8 mouse cellular contexts compared by ENCODE assay signal in genomic region chr9:106159237-106159636, GRCm38 (mm10). TPM values are rescaled to one million over a fixed set of nuclear protein-coding genes. Genes with fewer than 3 reads are reported as not detected.
A peak's percentile ranks its signal among the peaks of the same experiment; 100 is the strongest.
DNase-seq lines count a peak whose midpoint lies in the region; ATAC-seq and TF ChIP-seq lines count a peak whose summit lies in the region.

No protein-coding gene starts in this region.

- H3K36me3 ChIP-seq in kidney, adult 2 months (ENCODE audit: control insufficient read depth, insufficient read depth, low read length): no peaks in the 10 kb centered on the region
- H3K36me3 ChIP-seq in embryonic facial prominence, embryonic 10.5 days (replicated peaks): no peaks in the 10 kb centered on the region
- no peaks in the 10 kb centered on the region for H3K36me3 ChIP-seq in hindbrain, postnatal 0 days (ENCODE audit: insufficient read depth, low read length)
- H3K36me3 ChIP-seq in midbrain, embryonic 15.5 days (replicated peaks): no peaks in the 10 kb centered on the region

- no peak overlapping the region for H3K9ac ChIP-seq in hindbrain, postnatal 0 days (replicated peaks; ENCODE audit: low read length)
- H3K9ac ChIP-seq in midbrain, embryonic 15.5 days: no peak overlapping the region

- peak overlapping the region; percentile 71 for H3K4me2 ChIP-seq in hindbrain, postnatal 0 days (ENCODE audit: low read depth, low read length)
- peak overlapping the region; percentile 52 for H3K4me2 ChIP-seq in midbrain, embryonic 15.5 days

- DNase-seq in kidney, adult 2 months: no peak
- no peak for DNase-seq in kidney, postnatal 36 days
- no peak for DNase-seq in embryonic facial prominence, embryonic 10.5 days (ENCODE audit: low spot score)
- DNase-seq in hindbrain, postnatal 0 days (ENCODE audit: low spot score): no peak
- DNase-seq in cerebellum, postnatal 4 days (ENCODE audit: low spot score in 2 of 2): no peak
- DNase-seq in layer of hippocampus, postnatal 25 days (ENCODE audit: extremely low spot score in 1 of 2, low spot score in 1 of 2): no peak
- DNase-seq in layer of hippocampus, adult 18-20 months (ENCODE audit: low spot score in 2 of 2): no peak

- 0 out of 2 replicates have a peak overlapping the region, but pooled peaks have one; percentile 85 for H3K27ac ChIP-seq in kidney, adult 2 months (ENCODE audit: insufficient read depth, low read depth, low read length)
- H3K27ac ChIP-seq in embryonic facial prominence, embryonic 10.5 days (replicated peaks): no peak overlapping the region
- H3K27ac ChIP-seq in hindbrain, postnatal 0 days: no peak overlapping the region
- peak overlapping the region; percentile 97 for H3K27ac ChIP-seq in midbrain, embryonic 15.5 days

- no peaks in the 10 kb centered on the region for H3K27me3 ChIP-seq in kidney, adult 2 months (replicated peaks; ENCODE audit: control insufficient read depth, insufficient read depth, low read length)
- H3K27me3 ChIP-seq in embryonic facial prominence, embryonic 10.5 days (replicated peaks; ENCODE audit: low read depth, poor library complexity, severe bottlenecking): no peaks in the 10 kb centered on the region; the same call in 1 of the 2 replicates
- H3K27me3 ChIP-seq in hindbrain, postnatal 0 days (ENCODE audit: insufficient read depth, low read length): no peaks in the 10 kb centered on the region
- H3K27me3 ChIP-seq in midbrain, embryonic 15.5 days (replicated peaks): no peaks in the 10 kb centered on the region

- ATAC-seq in hindbrain, postnatal 0 days: no peak
- no peak for ATAC-seq in midbrain, embryonic 15.5 days (replicated peaks)

- peaks cover 19% of the 10 kb centered on the region; the same call in 1 of the 2 replicates for H3K4me1 ChIP-seq in kidney, adult 2 months (ENCODE audit: control insufficient read depth, insufficient read depth, low read length)
- peaks cover 16% of the 10 kb centered on the region for H3K4me1 ChIP-seq in embryonic facial prominence, embryonic 10.5 days
- H3K4me1 ChIP-seq in hindbrain, postnatal 0 days (ENCODE audit: insufficient read depth, low read length): no peaks in the 10 kb centered on the region
- peaks cover 38% of the 10 kb centered on the region for H3K4me1 ChIP-seq in midbrain, embryonic 15.5 days

- TF ChIP-seq CTCF in kidney, adult 2 months (conservative IDR thresholded peaks at IDR 0.05; ENCODE audit: insufficient read depth, insufficient read length, low read depth, low read length): no peak
- no peak for TF ChIP-seq CTCF in hindbrain, postnatal 0 days (IDR thresholded peaks at IDR 0.05; ENCODE audit: low read depth)

- H3K4me3 ChIP-seq in kidney, adult 2 months (ENCODE audit: insufficient read depth, low read depth, low read length): no peak overlapping the region
- H3K4me3 ChIP-seq in embryonic facial prominence, embryonic 10.5 days: peak overlapping the region; percentile 72
- peak overlapping the region; percentile 52; the same call in 1 of the 2 replicates for H3K4me3 ChIP-seq in hindbrain, postnatal 0 days (ENCODE audit: low read length)
- peak overlapping the region; percentile 51; the same call in 1 of the 2 replicates for H3K4me3 ChIP-seq in midbrain, embryonic 15.5 days

- TF ChIP-seq POLR2A in kidney, adult 2 months (IDR thresholded peaks at IDR 0.05; ENCODE audit: low read depth, low read length): no peak

- 87% methylated on average over 9 of the region's 9 CpGs for WGBS in kidney, adult 2 months
- WGBS in embryonic facial prominence, embryonic 10.5 days: 83% methylated on average over 9 of the region's 9 CpGs
- WGBS in hindbrain, postnatal 0 days: 81% methylated on average over 9 of the region's 9 CpGs
- 82% methylated on average over 9 of the region's 9 CpGs for WGBS in midbrain, embryonic 15.5 days

- no peaks in the 10 kb centered on the region for H3K9me3 ChIP-seq in embryonic facial prominence, embryonic 10.5 days
- H3K9me3 ChIP-seq in hindbrain, postnatal 0 days (ENCODE audit: low read length): no peaks in the 10 kb centered on the region
- H3K9me3 ChIP-seq in midbrain, embryonic 15.5 days: no peaks in the 10 kb centered on the region

RNA-seq across cellular contexts. Expression of gene Glyctk, which starts 1.3 kb away (rescaled TPM):
- 168 and 212 TPM in 2 replicates for polyA plus RNA-seq in kidney, adult 2 months (2012; rRNA removed)
- polyA plus RNA-seq in embryonic facial prominence, embryonic 10.5 days (2016; fragmentation: Nextera tagmentation; extraction: Ambion mirVana): 2.4 and 2.9 TPM in 2 replicates
- 1.3 and 1.8 TPM in 2 replicates for total RNA-seq in hindbrain, postnatal 0 days (2014; rRNA removed)
- 1.2 and 1.7 TPM in 2 replicates for polyA plus RNA-seq in hindbrain, postnatal 0 days (2015; fragmentation: Nextera tagmentation; extraction: Ambion mirVana)
- polyA plus RNA-seq in midbrain, embryonic 15.5 days (2015; fragmentation: Nextera tagmentation; extraction: Ambion mirVana): 4.5 and 4.9 TPM in 2 replicates
- total RNA-seq in layer of hippocampus, postnatal 25 days (2021): 1 to 10 TPM; 3.1 to 3.3 TPM
- total RNA-seq in layer of hippocampus, adult 18-20 months (2021): 1 to 10 TPM; 4.2 to 4.8 TPM

RNA-seq across cellular contexts. Expression of gene Wdr82, which starts 11.5 kb away (rescaled TPM):
- 37.6 and 38.9 TPM in 2 replicates for polyA plus RNA-seq in kidney, adult 2 months (2012; rRNA removed)
- polyA plus RNA-seq in embryonic facial prominence, embryonic 10.5 days (2016; fragmentation: Nextera tagmentation; extraction: Ambion mirVana): 28.4 and 28.8 TPM in 2 replicates
- total RNA-seq in hindbrain, postnatal 0 days (2014; rRNA removed): 240 and 243 TPM in 2 replicates
- 29.1 and 32.6 TPM in 2 replicates for polyA plus RNA-seq in hindbrain, postnatal 0 days (2015; fragmentation: Nextera tagmentation; extraction: Ambion mirVana)
- 40.5 and 41.1 TPM in 2 replicates for polyA plus RNA-seq in midbrain, embryonic 15.5 days (2015; fragmentation: Nextera tagmentation; extraction: Ambion mirVana)
- total RNA-seq in layer of hippocampus, postnatal 25 days (2021): 100 to 1,000 TPM; 132 to 141 TPM
- total RNA-seq in layer of hippocampus, adult 18-20 months (2021): 100 to 1,000 TPM; 130 to 137 TPM

RNA-seq across cellular contexts. Expression of gene Ppm1m, which starts 40.3 kb away (rescaled TPM):
- polyA plus RNA-seq in kidney, adult 2 months (2012; rRNA removed): 28.5 and 32.6 TPM in 2 replicates
- 50.2 and 54.1 TPM in 2 replicates for polyA plus RNA-seq in embryonic facial prominence, embryonic 10.5 days (2016; fragmentation: Nextera tagmentation; extraction: Ambion mirVana)
- 19.0 and 23.3 TPM in 2 replicates for total RNA-seq in hindbrain, postnatal 0 days (2014; rRNA removed)
- polyA plus RNA-seq in hindbrain, postnatal 0 days (2015; fragmentation: Nextera tagmentation; extraction: Ambion mirVana): 18.5 and 21.2 TPM in 2 replicates
- 17.2 and 20.5 TPM in 2 replicates for polyA plus RNA-seq in midbrain, embryonic 15.5 days (2015; fragmentation: Nextera tagmentation; extraction: Ambion mirVana)
- total RNA-seq in layer of hippocampus, postnatal 25 days (2021): 10 to 100 TPM; 15.6 to 16.6 TPM
- 10 to 100 TPM; 18.9 to 19.2 TPM for total RNA-seq in layer of hippocampus, adult 18-20 months (2021)

RNA-seq across cellular contexts. Expression of gene Twf2, which starts 43.7 kb away (rescaled TPM):
- polyA plus RNA-seq in kidney, adult 2 months (2012; rRNA removed): 24.4 and 29.7 TPM in 2 replicates
- 69.5 and 74.7 TPM in 2 replicates for polyA plus RNA-seq in embryonic facial prominence, embryonic 10.5 days (2016; fragmentation: Nextera tagmentation; extraction: Ambion mirVana)
- total RNA-seq in hindbrain, postnatal 0 days (2014; rRNA removed): 57.4 and 72.6 TPM in 2 replicates
- 42.0 and 43.9 TPM in 2 replicates for polyA plus RNA-seq in hindbrain, postnatal 0 days (2015; fragmentation: Nextera tagmentation; extraction: Ambion mirVana)
- 51.8 and 55.8 TPM in 2 replicates for polyA plus RNA-seq in midbrain, embryonic 15.5 days (2015; fragmentation: Nextera tagmentation; extraction: Ambion mirVana)
- 10 to 100 TPM; 52.3 to 57.2 TPM for total RNA-seq in layer of hippocampus, postnatal 25 days (2021)
- 10 to 100 TPM; 58.4 to 60.6 TPM for total RNA-seq in layer of hippocampus, adult 18-20 months (2021)

Comparison
In these comparisons a context has a peak if more than half of its experiments do, and no peak if none do; other contexts are left out.
1. H3K27ac ChIP-seq: peak in kidney, adult 2 months (single experiment) and midbrain, embryonic 15.5 days (single experiment); none in embryonic facial prominence, embryonic 10.5 days (single experiment) and hindbrain, postnatal 0 days (single experiment).
2. RNA of gene Glyctk, which starts 1.3 kb away (polyA plus RNA-seq): 168 to 212 TPM in kidney, adult 2 months; 4.5 to 4.9 TPM in midbrain, embryonic 15.5 days, 2.4 to 2.9 TPM in embryonic facial prominence, embryonic 10.5 days and 1.2 to 1.7 TPM in hindbrain, postnatal 0 days; every median in the first group is over 10 times any median in the second.